Mouse (Mus musculus) inflammation-experienced regulatory T-cells, adult 6 months (primary cell): ENCODE data around the gene Gale. TPM values are rescaled to one million over a fixed set of nuclear protein-coding genes. Genes with fewer than 3 reads are reported as not detected.
"Not testable (repeated sequence)": the region's sequence is repeated elsewhere in the genome, so short reads cannot be mapped to it uniquely, and the experiment has no call there.

Experiments
- ATAC-seq: one replicate; pipeline ENCODE4 v1.8.0; 2017
- polyA plus RNA-seq, 3 experiments: library from polyadenylated mRNA; unstranded; fragments of 100-300 nt; shearing (Covaris generic); gene quantifications; one replicate each; pipeline ENCODE4 v1.2.1; 2017

Gene Gale
- polyA plus RNA-seq, 3 experiments from 2014 or later = 14.2 to 26.3 (median 19.0) TPM

DNA sequence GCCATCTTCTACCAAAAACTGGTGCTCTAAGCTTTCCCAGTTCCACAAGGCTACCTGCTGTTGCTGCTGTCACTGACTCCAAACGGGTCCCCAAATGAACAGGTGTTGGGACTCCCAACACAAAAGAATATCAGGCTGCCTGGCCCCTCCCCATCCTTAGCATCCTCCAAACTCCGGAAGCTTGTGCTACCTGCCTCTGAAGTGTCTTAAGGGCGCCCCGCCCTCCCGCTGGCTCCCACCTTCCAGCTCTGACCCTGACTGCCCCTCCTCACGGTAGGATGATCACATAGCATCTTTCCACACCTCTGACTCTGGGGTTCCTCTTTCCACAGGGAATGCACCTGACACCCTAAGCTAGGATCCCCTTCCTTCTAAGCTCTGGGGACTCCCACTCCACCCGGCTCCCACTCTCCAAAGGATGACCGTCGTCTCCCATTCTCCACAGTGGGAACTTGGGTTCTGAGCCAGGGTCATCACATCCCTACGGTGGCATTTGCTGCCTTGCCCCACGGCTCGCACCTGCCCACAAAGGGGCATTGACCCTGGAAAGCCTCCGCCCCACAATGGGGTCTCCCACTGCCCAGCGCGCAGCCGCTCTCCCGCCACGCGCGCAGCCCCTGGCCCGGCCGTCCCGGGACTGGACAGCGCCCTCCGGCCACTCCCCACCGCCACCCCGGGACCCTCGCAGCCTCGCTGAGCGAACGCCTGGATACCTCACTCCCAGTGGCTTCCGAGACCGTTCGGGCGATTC, 8.5 kb downstream of the Gale start:
- ATAC-seq = peak; percentile 49

DNA sequence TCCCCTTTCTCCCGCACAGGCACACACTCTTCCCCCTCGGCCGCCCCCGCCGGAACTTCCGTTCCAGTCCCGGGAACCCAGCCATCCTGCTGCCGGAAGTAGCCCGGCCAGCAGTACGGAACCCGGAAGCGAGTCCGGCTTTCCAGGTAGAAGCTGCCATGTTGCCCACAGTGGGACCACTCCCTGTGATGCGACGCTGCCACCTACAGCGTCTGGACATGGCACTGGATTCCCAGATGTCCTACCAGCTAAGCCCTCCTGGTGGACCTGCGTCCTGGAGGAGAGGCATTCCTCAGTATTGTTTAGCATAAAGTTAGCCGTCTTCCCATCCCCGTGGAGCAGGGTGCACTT, 9.0 kb downstream of the Gale start, which contains the start of gene Lypla2:
Gene Lypla2, minus strand, starts transcription at position 71 of the 351 bp plus-strand sequence.
- ATAC-seq = peak; percentile 83

DNA sequence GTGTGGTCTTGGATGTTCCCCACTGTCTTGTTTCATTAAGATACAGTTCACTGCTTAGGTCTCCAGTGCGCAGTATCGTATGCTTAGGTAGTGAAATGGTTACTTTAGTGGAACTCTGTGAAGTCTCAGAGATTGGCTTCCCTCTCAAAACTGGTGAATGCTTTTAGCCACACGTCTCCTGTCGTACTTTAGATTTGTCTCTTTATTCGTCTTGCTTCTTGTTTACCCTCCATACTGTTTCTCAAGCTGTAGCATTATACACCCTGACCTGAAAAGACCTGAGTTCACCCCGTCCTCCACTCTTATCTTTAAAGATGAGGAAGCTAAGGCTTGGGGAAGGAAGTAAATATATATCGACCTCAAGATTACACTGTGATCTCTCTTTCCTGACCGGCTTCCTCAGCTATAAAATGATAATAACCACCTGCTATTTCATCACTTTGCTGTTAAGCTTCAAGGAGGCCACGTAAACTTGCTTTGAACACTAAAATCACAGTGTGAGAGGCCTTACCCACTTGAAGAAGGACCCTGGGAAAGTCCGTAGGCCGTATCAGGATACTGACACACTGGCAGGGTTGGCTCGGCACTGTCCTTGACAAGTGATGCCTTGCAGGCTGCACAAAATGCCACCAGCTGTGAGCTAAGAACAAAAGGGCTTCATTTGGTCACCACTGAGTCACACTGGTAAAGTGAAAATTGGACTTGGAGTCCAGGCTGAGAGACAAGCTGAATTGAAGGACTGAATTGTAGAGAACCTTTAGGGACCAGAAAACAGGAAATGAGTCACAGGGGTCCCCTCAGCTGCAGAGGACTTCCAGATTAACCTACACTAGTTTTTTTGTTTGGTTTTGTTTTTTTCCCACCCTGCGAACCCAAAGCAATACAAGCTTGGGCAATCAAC, 9.6 kb downstream of the Gale start:
- ATAC-seq = peak; percentile 27

DNA sequence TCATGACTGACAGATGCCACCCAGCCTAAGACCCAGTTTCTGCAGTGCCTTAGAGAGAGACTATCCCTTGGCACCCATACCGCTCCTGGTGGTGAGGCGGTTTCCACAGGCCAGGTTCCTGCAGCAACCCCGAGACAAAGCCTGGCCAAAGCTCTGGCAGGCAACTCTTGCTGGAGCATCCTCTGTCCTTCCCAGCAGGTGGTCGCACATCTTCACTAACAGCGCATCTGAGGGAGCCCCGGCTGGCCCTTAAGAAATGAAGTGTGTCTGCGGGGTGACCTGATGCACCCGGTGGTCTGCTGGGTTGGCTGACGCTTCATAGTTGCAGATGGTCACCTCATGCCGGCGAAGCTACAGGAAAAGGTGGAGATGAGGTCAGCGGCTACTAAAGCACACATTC, 12.6 kb downstream of the Gale start:
- no peak for ATAC-seq

DNA sequence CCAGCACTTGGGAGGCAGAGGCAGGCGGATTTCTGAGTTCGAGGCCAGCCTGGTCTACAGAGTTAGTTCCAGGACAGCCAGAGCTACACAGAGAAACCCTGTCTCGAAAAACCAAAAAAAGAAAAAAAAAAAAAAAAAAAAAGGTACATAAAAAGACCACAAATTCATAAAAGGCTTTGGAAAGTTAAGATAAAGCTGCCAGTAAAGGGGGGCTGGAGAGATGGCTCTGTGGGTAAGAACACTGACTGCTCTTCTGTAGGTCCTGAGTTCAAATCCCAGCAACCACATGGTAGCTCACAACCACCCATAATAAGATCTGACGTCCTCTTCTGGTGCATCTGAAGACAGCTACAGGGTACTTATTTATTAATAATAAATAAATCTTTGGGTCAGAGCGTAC, 16.7 kb downstream of the Gale start:
- not testable (repeated sequence) for ATAC-seq

DNA sequence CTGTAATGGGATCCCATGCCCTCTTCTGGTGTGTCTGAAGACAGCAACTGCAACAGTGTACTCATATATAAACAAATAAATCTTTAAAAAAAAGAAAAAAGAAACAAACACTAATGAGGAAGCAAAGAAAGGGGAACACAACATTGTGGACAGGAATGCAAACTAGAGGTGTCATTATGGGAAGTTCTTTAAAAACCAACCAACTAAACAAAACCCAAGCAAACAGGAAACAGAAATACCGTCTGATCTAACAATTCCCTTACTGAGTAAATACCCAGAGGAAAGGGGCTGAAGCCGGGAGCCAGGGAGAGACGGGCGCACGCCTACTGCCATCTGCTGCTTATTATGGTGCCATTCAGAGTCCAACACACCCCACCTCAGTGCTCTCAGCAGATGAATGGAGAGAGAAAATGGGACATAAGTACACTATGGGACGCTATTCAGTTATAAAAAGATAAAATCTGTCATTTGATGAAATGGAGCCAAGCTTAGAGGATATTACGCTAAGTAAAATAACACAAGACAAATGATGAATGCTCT, 18.1 kb downstream of the Gale start:
- ATAC-seq = no peak

DNA sequence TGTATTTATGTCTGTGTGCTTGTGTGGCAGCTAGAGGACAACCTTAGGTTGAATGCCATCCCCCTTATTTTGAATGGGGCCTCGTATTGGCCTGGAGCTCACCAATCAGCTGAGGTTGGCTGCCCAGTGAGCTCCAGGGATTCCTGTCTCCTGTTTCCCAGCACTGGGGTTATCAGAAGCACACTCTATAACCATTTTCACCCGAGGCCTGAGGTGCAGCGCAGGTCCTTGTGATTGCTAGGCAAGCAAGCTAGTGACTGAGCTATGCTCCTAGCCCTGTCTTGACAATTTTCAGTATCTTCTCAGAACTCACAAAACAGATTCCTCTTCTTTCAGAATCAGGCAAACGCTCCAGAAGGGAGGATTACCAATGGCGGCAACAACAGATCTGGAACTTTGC, 21.0 kb downstream of the Gale start:
- no peak for ATAC-seq

DNA sequence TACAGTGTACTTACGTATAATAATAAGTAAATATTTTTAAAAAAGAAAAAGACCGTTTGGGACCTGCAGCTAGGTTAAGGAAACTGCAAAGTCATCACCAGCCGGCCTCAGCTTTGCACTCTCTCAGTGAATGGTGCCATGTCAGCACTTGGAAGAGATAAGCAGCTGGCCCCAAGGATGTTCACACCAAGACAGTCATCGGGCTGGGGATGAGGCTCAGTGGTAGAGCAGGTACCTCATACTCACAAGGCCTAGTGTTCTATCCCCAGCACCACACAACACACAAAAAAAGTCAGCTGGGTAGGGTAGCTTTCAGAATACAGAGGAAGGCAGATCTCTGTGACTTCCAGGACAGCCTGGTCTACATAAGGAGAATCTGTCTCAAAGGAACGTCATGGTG, 21.7 kb downstream of the Gale start:
- no peak for ATAC-seq

DNA sequence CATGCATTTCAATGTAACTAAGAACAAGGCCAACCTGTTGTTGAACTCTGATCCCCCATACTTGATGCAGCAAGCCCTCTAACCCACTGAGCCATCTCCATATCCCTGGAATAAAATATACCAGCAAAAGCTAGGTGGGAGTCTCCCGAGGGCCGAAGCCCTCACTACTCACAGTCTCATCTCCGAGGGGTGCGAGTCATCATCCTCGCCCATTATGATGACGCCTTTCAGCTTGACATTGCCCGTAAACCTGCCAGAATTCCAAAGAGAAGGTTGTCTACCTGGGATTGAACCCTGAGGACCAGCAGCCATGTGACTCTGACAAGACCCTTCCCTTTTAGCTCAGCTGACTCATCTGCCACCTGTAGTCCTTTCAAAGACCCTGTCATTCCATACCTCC, 22.2 kb downstream of the Gale start:
- ATAC-seq = no peak

DNA sequence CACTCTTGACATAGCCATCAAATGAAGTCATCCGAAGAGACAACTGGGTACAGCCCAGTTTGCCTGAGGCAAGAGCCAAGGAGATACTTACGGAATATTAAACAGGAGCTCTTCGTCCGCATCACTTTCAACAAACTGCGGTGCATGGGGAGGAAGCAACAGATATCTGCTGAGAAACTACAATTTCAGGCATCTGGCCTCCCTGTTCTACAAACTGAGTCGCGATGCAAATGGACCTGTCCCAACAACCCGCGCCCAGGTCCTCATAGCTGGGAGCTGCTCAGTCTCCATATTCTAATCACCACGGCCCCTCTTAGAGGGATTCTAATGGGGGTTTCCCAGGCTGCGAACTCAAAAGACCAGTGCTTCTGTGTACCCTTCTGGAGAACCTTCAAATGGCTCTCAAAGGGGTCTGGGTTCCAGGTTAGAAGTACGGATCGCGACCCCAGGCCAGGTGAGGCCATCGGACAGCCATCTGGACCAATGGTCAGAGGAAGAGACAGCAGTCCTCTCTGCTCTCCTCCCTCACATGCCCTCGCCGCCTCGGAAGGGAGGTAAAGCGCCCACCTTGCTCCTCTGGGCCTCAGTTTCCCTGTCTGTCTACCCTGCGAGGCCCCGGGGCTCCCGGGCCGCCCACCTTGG, 22.9 kb downstream of the Gale start:
- peak; percentile 20 for ATAC-seq

DNA sequence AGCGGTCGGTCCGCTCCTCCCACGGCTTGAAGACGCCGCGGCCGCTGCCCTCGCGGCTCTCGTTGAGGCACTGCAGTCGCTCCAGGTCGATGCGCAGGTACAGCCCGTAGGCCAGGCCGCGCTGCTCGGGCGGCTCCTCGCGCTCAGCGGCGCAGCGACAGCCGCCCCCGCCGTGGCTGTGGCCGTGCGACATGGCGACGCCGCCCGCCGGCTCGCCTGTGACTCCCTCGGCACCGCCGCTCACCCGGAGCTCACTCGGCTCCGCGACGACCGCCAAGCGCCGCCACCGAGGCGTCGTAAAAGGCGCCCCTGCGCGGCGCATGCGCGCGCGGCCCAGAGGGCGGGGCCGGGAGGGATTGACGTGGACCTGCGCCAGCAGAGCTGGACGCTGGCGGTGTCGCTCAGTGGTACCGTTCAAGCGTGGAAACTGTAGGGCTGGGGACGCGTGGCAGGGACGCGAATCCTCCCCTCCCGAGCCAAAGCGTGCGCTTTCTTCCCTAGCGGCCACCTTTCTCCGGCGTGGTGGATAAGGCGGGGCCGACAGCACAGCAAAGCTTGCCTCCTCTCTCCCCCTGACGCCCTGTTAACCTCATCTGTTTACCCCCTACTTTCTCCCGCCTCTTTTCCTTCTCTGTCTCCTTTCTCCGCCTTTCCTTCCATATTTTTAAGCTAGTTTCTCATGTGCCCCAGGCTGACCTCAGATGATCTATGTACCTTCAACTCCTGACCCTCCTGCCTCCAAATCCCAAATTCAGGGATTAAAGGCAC, 23.6 kb downstream of the Gale start, which contains the start of gene Pithd1:
Gene Pithd1, minus strand, starts transcription at position 322 of the 768 bp plus-strand sequence.
- ATAC-seq = peak; percentile 76

DNA sequence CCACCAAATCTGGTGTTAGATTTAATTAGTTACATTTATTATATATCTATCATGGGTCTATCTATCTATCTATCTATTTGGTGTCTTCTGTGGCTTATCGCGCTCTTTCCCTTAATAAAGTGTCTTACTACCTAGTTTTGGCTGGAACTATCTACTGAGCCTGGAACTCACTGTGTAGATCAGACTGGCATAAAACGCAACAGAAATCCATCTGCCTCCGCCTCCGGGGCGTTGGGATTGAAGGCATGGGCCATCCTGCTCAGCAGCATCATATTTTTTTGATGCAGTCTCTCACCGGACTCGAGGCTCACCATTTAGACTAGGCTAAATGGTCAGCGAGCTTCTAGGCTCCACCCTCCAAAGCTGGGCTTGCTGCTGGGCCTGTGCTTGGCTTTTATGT, 24.2 kb downstream of the Gale start:
- no peak for ATAC-seq

DNA sequence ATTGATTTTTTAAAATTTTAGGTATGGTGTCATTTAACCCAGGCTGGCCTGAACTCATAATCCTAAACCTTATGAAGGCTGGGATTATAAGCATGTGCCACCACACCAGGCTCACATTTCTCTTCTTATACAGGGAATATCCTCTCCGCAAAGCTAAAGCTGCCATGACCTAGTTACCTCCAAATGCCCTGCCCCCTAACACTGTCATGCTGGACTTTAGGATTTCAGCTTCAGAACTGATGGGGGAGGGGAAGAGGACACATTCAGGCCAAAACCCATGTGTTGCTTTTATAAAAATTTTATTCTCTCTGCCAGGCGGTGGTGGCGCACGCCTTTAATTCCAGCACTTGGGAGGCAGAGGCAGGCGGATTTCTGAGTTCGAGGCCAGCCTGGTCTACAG, 30.4 kb downstream of the Gale start:
- no peak for ATAC-seq

DNA sequence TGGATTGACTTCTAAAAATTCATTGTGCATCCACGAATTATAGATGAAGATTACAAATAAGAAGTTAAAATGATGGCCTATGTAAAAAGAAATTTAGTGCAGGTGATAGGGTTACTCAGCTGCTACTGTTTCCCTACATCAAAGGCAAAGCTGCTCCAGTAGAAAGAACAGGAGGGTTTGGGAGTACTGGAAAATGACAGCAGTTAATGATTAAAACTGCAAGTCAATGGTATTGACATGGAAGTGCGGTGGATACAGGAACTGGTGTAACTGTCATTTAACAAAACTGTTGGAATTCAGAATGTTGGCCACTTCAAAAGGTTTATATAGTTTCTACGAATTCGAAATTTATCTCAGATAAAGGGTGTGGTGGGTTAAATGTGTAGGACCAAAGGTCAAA, 31.6 kb downstream of the Gale start:
- no peak for ATAC-seq

DNA sequence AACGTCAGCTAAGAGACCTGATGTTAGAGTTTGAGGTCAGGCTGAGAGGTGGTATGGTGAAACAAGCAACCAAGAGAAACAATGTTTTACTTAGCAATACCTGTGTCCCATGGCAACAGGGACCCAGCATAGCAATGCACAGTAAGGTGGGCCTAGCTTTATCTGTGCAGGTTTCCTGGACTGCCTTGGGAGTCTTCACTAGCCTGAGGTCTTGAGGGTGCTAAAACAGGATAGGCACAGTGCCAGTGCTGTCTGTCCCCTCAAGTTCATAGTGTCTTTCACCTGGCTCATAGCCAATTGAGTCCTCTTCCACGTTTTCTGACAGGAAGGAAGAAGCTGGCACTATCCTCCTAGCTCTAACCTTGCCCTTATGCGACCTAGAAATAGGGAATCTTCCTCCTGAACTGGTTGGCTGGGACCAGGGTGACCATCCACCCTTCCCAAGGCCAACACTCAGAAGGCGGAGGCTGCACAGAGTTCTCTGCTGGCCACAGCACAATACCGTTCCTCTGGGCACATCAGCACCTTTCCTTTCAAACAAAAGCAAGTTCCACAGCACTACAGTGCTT, 40.7 kb downstream of the Gale start:
- no peak for ATAC-seq

DNA sequence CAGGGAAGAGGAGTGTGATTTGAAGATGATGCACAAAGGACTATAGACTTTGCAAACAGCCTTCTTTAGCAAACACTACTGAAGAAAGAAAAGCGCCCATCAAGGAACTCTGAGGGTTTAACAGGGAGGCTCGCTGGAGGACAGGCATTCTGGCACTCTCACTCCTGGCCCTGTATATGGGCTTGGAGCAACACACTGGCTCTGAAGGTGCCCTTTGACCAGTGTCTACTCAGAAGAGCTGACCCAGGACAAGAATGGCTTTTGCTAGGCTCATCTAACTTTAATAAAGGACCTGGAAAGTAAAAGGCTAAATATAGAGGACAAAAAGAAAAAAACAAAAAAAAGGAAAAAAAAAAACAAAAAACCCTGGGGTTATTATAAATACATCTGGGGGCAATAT, 41.4 kb downstream of the Gale start:
- no peak for ATAC-seq

DNA sequence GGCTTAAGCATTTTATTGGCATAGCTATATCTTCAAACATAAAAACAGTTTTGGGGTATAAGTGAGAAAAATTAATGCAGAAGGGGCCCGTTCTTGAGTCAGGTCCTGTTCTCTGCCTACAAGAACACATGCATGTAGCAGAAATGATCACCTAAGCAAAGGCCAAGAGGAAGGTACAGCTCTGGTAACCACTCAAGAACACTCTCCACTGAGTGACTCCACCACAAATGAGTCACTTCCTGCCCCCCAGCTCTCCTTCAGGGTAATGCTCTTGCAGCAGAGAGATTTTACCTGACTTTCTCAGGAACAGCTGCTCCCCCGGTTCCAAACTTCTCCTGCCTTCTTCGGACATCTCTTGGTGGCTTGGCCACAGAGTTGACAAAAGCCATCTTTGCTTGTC, 43.3 kb downstream of the Gale start:
- peak; percentile 96 for ATAC-seq

DNA sequence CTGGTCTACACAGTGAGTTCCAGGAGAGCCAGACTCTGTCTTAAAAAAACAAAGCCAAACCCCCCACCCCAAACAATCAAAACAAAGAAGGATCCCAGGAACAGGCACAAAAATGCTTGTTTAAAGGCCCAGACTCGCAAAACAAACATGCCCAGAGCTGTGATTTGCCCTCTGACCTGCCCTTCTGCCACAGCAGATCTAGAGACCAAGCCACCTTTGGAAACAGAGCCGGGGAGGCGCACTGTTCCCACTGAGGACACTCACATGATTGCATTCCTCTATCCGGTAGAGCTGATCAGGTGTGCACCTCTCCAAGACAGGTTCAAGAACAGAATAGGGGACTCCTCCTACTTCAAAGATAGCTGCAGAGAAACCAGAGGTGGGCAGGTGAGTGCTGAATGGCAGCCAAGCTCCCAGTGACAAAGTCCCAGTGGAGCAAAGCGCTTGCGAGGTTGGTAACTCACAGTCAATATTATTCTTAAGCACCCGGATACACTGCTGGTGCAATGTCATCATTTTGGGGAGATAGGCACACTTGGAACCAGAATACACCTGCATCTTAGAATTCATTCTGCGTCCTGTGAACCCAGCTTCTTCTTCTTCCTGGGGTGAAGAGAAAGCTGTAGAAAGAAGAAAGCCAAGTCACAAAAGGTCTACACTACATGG, 45.4 kb downstream of the Gale start:
- no peak for ATAC-seq

DNA sequence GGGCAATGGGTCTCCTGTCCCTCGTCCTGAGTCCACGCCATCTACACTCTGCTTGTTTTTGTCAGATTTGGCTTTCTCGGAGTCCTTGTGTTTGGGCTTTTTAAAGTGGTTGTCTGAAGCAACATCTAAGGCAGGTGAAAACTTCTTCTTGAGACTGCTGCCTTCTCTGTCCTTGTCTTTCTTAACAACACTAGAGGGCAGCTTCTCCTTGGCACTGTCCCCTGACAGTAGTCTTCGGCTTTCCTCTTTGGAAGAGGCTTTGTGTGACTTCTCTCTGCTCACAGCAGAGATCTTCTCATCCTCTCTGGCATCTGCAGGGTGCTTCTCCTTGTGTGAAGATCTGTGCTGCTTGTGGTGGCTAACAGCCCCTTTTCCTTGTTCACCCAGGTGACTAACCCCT, 47.1 kb downstream of the Gale start:
- ATAC-seq = no peak

DNA sequence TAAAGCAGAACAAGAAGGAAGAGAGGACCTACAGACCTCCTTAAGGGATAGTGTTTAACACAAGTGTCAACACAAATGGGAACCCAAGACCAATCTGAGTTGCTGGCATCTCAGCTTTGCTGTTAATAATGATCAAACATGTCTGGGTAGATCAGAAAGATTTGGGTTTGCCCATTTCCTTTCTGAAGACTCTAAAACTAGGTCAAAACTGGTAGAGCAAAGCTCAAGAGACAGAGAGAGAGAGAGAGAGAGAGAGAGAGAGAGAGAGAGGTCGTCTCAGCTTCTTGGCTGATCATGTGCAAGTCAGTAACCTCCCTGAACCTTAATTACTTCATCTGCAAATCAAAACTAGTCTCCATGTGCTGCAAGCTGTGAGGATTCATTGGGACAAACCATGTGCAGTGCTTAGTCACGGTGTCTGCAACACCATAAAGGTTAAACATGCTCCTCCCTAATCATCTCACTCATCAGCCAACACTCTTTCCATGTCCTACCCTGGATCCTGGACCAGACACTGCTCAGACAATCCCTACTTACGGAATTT, 52.6 kb downstream of the Gale start:
- ATAC-seq = peak; percentile 78
